Mouse (Mus musculus) heart, postnatal 14 days (tissue): ENCODE measurements around the gene Krt19. TPM values are rescaled to one million over a fixed set of nuclear protein-coding genes. Genes with fewer than 3 reads are reported as not detected.

ENCODE experiments used
- DNase-seq, 2 experiments: peaks; one replicate each; pipeline ENCODE4 v3.0.0; 2021 to 2022
- intact Hi-C: fragments of 180-260 bp; cut with DNase I; formaldehyde crosslinking; loops from one replicate; pipeline ENCODE4 v1.15.1; 2025
- long read RNA-seq, 2 experiments: library from polyadenylated mRNA; stranded (forward); transcript quantifications; one replicate each; pipeline ENCODE4 v2.0.0; 2021
- total RNA-seq, 2 experiments: library from RNA; stranded (reverse); gene quantifications; 2 replicates each; pipeline ENCODE4 v1.2.3; 2021

Gene Krt19
- total RNA-seq, result 10 to 100 TPM; 12.9 to 17.4 TPM
- long read RNA-seq, experiment 1, transcript Krt19-201 (6 exons, 1,576 nt), result major isoform, 8 of 9 reads
- long read RNA-seq, experiment 1, partial matches to known transcripts, result 0 of 9 reads
- long read RNA-seq, experiment 1, other reads (novel, unspliced or antisense), result 1 of 9 reads
- long read RNA-seq, experiment 2, transcript Krt19-201 (6 exons, 1,576 nt), result major isoform, 5 of 5 reads
- long read RNA-seq, experiment 2, partial matches to known transcripts, result 0 of 5 reads
- long read RNA-seq, experiment 2, other reads (novel, unspliced or antisense), result 0 of 5 reads

DNA sequence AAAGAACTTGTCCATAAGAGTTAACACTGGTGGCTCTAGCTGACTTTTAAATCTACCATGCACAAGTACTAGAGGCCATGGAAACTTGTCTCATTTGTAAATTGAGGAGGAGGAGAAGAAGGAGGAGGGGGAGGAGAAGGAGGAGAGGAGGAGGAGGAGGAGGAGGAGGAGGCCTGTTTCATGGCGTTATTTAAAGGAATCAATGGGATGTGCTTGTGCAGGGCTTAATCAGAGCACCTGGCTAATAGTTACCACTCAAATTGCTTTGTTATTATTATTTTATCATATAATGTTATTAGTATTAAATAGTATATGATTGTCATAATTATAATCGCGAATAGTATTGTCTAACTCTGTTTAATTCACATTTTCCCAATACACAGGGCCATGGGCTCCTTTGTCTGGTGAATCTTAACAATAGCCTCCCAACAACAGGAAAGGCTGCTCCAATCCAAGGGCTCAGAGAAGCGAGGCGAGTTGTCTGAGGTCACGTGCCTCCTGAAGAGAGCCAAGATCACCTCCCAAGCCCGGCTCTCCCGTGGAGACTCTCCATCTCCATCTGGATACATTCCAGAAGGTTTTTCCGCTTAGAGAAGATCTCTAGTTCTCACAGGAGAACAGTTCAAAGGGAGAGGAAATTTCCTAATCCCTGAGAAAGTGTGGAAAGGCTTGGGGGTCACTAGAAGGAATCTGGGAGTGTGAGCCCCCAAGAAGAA is at the start of gene Krt19:
TSS of gene Krt19 (minus strand) at position 51 of the 716 bp plus-strand sequence.
- no peak for DNase-seq
- intact Hi-C loops, result no loop called here

DNA sequence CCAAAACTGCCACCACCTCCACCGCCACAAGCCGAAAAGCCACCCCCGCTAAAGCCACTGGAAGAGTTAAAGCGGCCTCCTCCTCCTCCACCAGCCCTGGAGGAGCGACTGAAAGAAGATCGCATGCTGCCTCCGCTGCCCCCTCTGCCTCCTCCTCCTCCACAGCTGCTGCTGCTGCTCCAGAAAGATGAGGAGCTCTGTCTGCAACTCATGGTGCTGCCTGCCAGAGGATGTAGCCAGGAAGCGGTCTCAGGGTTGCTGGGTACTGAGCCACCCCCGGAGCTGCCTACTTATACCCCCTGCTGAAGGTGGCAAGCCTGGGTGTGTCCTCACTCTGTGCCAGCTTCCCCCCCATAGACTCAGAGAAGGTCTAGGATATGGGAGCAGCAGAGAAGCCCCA is 44.5 kb upstream of the Krt19 start, which contains the start of gene Krt9:
TSS of gene Krt9 (minus strand) at position 255 of the 400 bp plus-strand sequence.
- intact Hi-C loops, result no loop called here
- DNase-seq, result no peak

DNA sequence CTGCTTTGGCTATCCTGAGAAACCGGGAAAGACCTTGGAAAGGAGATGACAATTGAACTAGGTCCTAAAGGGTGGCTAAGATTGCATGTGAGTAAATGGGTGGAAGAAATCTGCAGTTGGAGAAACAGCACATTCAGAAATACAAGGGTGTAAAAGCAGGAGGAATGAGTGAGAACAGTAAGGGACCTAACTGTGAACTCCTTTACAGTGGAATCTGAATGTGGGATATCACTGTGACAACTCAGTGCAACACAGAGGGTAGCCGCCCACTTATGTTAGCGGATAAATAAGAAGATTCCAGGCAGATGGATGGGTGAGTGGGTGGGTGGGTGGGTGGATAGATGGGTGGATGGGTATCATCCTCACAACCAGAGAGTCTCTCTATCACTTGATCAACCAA is 43.4 kb upstream of the Krt19 start:
- DNase-seq, result no peak
- intact Hi-C loops, result no loop called here

DNA sequence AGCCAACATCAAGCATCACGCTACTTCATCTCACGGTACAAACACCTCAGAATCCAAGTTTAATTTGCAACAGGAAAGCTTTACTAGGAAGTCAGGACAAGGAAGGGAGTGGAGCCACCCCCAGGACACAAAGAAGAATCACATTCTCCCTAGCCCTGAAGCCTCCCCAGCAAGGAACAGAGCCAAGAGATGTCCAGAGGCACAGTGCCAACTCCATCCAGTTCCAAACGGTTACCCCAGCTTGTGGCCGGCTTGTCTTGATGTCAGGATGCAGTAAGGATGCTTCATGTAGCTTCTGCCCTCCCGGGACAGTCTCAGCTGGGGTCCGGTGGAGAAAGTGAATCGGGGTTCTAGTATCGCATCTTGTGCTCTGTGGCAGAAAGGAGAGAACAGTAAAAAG is 38.3 kb upstream of the Krt19 start:
- no peak for DNase-seq
- intact Hi-C loops, result no loop called here

DNA sequence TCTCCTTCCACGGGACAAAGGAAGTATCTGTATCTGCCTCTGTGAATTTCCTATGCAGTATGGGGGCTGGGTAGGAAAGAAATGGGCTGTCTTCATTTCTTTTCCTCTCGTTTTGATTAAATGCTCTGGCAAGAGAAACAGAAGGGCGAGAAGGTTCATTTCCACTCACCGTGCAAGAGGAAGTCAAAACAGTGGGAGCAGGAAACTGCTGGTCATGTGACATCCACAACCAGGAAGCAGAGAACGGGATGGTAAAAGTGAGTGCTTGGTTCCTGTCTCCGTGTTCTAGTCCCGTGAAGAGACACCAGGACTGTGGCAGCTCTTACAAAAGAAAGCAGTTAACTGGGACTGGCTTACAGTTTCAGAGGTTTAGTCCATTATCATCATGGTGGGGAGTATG is 33.3 kb upstream of the Krt19 start:
- intact Hi-C loops, result no loop called here

DNA sequence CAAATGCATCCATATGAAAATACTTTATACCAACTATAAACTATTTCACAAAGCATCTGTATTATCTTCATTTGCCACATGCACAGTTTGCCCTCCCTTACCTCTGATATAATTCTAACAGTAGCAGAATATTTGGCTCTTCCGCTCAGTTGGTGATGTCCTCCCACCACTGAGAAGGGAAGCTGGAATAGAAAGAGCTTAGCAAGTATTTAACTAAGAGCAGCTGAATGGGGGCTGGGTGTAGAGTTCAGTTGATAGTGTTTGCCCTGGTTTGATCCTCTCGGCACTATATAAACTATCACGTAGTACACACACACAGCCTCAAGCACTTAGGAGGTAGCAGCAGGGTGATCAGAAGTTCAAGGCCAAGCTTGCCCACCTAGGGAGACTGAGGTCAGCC is 30.8 kb upstream of the Krt19 start:
- no peak for DNase-seq
- intact Hi-C loops, result no loop called here

More for the DNA sequence above, 33.3 kb upstream of the Krt19 start:
- no peak for DNase-seq

DNA sequence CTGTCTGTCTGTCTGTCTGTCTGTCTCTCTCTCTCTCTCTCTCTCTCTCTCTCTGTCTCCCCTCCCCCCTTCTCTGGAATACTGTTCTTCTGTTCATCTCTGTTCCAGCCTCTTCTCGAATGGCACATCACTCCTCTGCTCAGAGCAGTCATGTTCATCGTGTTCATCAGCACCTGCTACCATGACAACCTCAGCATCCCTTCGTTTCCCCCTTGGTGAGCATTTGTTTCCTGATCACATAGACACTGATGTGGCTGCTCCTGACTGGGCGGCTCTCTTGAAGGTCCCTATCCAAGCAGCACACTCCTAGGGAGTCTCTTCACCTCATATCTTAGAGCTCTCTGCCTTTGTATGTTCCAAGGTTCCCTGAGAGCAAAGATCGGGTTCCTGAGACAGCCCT is 29.8 kb upstream of the Krt19 start:
- intact Hi-C loops, result no loop called here
- DNase-seq, result no peak

DNA sequence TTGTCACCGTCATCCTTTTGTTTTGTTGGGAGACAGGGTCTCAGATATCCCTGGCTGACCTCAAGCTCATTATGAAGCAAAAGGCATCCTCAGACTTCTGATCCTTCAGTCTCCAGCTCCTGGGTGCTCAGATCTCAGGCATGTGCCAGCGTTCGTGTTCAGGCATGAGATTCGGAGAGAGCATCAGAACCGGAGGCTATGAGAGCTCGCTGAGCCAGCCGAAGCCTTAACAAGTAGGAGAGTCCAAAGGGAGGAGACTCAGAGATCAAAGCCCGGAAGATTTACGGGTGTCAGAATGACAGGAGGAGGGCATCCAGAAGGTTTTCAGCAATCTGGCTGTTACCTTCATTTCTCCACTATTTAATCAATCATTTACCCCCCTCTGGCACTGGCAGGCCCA is 28.3 kb upstream of the Krt19 start:
- intact Hi-C loops, result no loop called here

DNA sequence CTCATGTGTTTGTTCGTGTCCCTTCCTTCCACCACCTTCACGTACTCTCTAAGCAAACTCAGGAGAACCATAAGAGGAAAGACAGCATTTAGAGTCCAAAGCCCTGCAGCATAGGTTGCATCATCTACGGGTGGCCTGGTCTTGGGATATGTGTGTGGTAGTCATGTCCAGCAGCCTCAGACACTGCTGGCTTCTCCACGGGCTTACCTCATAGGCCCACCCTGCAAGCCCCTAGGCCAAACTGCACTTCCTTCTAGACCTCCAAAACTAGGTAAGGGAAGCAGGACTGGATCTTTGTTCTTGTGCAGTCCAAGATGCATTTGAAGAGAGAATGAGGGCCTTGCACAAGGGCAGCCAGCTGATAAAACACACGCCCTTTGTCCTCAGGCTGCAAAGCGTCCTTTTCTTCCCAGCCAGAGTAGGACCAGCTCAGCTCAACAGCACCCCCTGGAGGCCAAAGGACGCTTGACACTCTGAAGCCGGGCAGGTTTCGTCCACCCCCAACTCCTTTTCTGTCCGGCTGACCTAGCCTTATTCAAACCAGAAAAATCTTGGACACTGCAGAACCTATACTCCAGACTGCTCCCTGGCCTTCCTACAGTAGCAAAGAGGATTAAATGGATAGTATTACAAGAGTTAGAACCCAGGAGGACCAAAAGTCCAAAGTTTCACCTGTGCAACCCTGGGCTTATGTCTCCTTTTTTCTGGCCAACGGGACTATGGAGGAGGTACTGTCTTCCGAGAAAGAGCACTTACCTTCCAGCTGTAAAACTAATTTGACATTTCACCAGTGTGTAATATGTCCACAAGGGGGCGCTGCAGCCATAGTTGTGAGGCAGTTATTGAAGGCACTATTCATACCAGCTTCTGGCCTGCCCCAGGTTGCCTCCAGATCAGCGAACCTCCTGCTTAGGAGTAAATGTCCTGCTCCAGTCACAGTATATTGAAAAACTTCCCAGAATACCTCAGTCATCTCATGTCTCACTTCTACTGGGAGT is 20.6 kb upstream of the Krt19 start:
- DNase-seq, result peak; percentile 74 to 85
- intact Hi-C loops, result loop anchor here (1.0 to 10.0 kb wide), 5 partner anchors 107 to 784 kb away; partner anchors contain the start of gene Krt10

More for the DNA sequence above, 28.3 kb upstream of the Krt19 start:
- DNase-seq, result no peak

DNA sequence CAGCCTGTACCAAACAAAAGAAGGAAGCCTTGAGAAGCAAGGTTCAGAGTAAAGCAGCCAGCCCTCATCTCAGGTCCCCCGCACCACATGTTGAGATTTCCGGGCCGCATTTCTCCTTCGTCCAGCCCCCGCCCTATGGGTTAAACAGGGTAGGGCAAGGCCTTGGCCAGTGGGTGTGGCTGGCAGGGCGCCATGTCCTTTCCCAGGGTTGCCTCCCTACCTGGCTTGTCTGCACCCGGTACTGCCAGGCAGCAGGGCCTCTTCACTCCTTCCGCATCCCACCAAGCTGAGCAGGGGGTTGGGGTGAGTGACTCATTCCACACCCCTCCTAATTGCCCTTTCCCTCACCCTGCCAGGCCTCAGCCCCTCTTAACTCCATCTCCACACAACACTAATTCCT is 19.6 kb upstream of the Krt19 start:
- DNase-seq, result peak; percentile 40 to 61
- intact Hi-C loops, result loop anchor here (2.0 to 10.0 kb wide), 4 partner anchors 106 to 783 kb away; partner anchors contain the start of gene Krt10

DNA sequence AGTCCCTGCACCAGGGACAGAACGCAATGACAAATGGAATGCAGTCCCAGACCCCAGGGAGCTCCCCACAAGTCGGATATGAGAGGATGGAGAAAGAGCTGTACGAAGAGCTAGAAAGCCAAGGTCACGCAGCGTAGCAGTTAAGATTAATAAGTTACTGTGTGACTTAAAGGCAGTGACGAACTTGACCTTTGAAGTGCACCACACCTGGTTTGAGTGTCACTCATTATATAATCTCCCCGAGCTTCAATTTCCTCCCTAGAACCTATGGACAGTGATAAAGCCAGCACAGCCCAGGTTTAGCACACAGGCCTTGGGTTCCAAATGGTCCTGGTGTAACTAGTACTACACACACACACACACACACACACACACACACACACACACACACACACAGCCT is 15.9 kb upstream of the Krt19 start:
- intact Hi-C loops, result loop anchor here (10.0 kb wide), 1 partner anchor 780 kb away; the partner anchor contains the start of gene Krt10
- no peak for DNase-seq

DNA sequence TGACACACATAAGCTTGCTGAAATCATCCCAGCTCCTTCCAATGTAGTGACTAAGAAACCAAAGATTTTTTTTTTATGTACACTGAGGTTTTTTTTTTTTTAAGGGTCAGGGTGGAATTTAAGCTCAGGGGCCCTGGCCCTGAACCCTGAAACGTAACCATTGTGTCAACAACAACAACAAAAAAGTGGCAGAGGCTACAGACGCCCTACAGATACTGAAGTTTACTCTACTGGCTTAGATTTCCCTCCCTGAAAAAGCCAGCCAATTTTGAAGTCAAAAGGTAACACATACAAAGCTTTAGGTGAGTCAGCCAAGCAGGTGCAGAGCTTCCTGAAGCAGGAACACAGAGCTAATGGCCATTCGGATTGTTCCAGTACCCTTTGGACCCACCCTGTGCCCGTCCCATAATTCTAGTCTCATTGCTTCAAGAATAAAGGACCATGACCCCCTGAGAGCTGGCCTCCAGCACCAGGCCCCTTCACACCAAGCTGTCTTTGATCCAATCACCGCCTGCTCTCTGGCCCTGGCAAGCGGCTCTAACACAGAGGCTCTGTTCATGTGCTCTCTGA is 9.5 kb upstream of the Krt19 start:
- intact Hi-C loops, result no loop called here
- no peak for DNase-seq

DNA sequence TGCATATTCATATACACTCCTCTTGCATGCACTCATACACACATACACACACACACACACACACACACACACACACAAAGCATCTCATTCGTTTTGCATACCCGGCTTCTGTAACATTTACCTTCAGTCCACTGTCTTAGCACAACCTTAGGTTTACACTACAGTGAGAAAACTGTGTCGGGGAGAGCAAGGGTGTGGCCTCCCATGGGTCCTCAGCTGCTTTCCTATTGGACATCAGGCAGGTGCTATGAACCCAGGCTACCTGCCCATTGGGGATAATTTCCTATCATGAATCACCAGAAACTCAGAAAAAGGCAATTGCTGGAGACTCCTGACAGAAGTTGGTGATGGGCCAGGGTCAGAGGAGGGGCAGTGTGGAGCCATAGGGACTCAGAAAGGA is 8.9 kb upstream of the Krt19 start:
- intact Hi-C loops, result no loop called here
- DNase-seq, result no peak

DNA sequence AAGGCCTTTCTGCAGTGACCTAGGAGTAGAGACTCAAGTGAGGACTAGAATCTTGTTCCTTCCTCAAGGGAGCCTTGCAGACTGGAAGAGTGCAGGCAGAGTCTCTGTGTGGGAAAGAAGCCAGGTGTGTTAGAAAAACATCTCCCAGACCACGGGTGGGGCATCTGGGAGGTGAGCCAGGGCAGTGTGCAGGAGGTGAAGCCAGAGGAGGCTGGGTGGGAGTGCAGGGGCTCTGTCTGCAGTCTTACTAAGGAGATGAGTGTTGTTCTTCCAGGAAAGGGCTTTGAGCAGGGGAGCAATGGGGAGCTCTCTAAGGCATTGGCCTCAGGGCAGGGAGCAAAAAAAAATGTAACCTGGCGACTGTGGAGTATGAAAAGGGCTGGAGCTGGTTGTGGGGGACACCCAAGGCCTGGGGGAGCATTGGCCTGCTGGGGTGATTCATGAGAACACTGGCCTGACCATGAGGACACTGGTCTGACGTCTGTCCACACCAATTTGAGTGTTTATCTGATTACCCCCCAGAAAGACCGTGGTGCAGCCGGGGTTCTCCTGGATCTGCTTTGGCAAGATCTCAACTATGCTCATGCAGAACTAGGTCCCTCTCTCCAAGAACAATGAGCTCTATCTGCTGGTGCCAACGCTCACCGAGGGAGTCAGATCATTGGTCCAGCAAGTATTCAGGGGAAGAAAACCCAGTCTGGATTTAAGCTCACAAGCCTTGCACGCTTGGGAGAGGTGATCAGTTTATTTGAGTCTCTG is 7.2 kb upstream of the Krt19 start:
- intact Hi-C loops, result no loop called here
- peak in 1 of 2 experiments; percentile 20 for DNase-seq

DNA sequence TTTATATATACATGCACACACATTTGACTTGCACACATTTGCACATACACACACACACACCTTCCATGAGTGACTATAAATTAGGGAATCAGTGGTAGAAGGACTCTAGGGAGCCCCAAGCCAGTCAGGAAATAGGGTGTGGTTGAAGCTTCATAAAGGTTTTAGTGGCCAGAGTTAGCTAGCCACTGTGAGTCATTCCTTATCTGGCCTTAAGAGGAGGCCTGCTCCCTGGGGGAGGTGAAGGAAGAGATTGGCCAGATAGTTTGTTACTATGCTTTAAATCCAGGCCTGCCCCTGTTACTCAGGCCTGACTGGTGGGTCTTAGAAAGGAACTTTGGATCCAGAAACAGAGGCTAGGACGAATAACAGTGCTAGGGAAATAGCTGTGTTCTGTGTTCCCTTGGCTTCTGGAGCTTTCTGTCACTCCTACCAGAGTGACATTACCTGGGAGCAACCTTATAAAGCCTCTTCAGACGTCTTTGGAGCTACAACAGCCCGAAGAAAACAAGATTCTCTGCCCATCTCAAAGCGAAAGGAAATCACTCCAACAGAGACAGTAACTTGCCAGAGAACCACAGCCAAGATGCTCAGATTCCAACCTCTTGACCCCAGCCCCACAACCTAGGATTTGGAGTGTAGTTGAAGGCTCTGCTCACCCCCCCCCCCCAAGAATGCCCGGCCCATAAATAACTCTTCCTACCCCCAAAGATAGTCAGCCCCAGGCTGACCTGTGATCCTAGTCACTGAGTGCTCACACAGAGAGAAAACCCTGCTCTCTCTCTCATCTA is 705 bp downstream of the Krt19 start:
- intact Hi-C loops, result no loop called here
- no peak for DNase-seq

DNA sequence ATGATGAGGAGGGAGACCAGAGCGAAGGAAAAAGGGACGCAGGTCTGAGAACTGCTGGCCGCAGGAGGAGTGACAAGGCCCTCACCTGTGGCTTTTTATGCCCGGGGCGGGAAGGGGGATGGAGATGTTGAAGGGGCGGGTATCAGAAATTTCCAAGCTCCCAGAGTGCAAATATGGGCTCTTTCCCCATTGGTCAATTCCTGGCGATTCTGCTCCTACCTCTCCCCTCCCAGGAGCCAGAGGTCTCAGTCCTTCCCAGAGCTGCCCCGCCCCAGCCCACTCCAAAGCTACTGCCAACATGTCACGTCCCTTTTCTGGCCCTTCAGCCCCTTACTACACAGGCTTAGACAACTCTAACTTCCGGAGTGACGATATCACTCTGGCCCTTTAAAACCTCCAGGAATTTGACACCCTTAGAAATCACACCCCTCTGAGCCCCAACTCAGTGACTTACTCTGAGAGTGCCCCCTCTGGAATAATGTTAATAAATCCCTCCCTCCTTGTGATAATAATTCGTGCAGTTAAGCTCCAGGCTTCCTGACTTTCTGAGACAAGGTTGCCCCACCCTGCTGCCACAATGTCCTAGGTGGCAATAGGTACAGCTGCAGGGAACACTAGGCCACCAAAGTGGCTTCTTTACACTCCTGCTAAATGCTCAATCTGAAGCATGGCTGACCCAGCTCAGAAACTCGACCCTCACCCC is 2.5 kb downstream of the Krt19 start:
- no peak for DNase-seq
- intact Hi-C loops, result no loop called here

DNA sequence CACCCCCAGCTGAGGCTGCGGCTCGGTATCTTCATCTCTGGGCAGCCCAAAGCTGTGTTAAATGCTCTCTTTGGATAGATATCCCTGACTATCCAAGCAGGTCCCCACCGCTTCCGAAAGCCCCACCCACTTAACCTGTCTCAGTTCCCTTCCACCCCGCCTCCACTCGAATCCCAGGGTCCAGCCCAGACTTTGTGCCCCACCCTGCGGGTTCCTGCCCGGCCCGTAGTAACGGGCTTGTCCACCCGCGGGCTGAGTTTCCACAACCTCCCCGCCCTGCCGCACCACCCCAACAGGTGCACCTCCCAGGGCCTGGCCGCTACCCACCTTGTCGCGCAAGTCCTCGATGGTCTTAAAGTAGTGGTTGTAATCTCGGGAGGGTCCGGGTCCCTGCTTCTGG is 3.4 kb downstream of the Krt19 start:
- no peak for DNase-seq
- intact Hi-C loops, result no loop called here

DNA sequence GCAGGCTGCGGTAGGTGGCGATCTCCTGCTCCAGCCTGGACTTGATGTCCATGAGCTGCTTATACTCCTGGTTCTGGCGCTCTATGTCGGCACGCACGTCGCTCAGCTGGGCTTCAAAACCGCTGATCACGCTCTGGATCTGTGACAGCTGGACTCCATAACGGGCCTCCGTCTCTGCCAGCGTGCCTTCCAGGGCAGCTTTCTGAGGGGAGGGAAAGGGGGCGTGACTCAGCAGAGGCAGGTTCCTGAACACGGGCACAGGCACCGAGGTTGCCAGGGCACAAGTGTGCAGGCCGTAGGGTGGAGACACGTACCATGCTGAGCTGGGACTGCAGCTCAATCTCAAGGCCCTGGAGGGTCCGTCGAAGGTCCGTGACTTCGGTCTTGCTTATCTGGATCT is 7.5 kb downstream of the Krt19 start:
- no peak for DNase-seq
- intact Hi-C loops, result no loop called here
